Mouse (Mus musculus): Measurements from ENCODE around the gene Tesk2.

Tesk2 gene

GRCm38 (mm10) chr4:116719396-116719795 lies 1.4 kb upstream of the Tesk2 start:
- DNase-seq (ENCODE audit: low spot score), result peak; percentile 89

- DNase-seq (ENCODE audit: low spot score), result no peak
These were observed 415 bp downstream of the Tesk2 start for GRCm38 (mm10) chr4:116721098-116721628.

DNA sequence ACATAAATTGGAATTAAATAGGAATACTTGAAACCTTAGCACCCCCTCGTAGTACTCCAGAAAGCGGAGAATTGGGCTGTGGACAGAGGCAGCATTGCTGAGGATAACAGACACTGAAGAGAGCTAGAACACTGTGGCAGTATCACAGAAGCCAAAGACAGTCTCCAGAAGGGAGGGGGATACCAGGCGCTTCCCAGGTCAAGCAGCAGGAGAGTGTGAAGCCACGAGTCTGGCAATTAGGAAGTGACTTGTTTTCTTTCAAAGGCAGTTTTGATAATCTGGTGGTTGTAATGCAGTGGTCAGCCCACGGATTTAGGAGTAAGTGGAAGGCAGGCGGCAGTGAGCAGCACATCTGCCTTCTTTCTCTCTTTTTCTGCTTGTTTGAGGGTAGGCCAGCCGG lies 1.5 kb downstream of the Tesk2 start:
- no peak for DNase-seq (ENCODE audit: low spot score)

GRCm38 (mm10) chr4:116725444-116725843 lies 4.7 kb downstream of the Tesk2 start:
- DNase-seq (ENCODE audit: low spot score), result no peak

- DNase-seq (ENCODE audit: low spot score), result no peak
These were observed 6.7 kb downstream of the Tesk2 start for GRCm38 (mm10) chr4:116727401-116727800.

GRCm38 (mm10) chr4:116729532-116729931 lies 8.8 kb downstream of the Tesk2 start:
- DNase-seq (ENCODE audit: low spot score), result no peak

DNA sequence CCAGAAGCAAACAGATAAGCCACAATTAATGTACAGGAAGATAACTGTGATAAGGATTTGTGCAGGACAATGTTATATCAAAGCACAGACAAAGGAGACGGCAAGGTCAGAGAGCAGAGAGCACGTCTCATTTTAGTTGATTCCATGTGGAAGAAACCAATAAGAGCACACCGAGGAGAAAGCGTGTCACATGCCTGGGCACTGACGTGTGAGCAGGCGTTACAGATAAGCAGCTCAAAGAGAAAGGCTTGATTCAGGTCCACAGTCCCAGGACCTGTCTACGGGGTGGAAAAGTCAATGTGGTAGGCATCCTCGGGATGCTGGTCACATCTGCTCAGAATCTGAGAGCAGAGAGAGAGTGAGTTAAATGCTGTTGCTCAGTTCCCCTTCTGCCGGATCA lies 10.3 kb downstream of the Tesk2 start:
- no peak for DNase-seq (ENCODE audit: low spot score)

GRCm38 (mm10) chr4:116732355-116732754 lies 11.6 kb downstream of the Tesk2 start:
- DNase-seq (ENCODE audit: low spot score), result no peak

DNA sequence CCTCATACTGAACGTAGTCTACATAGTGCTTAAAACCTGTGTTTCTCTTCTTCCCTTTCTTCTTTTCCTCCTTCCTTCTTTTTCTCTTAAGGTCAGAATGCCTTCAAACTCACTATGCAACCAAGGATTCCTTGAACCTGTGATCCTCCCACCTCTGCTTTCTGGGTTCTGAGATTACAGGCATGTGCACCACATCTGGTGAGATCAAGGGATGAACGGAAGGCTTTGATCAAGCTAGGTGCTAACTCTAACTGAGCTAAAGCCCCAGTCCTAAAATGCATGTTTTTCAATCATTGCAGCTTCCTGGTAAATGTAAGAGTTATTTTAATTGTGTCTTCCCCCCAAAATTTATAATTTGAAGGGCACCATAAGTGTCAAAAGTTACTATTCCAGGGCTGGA lies 14.2 kb downstream of the Tesk2 start:
- DNase-seq (ENCODE audit: low spot score), result no peak

- no peak for DNase-seq (ENCODE audit: low spot score)
These were observed 18.4 kb downstream of the Tesk2 start for GRCm38 (mm10) chr4:116738972-116739751.

GRCm38 (mm10) chr4:116749750-116750149 lies 29.0 kb downstream of the Tesk2 start:
- DNase-seq (ENCODE audit: low spot score), result no peak

DNA sequence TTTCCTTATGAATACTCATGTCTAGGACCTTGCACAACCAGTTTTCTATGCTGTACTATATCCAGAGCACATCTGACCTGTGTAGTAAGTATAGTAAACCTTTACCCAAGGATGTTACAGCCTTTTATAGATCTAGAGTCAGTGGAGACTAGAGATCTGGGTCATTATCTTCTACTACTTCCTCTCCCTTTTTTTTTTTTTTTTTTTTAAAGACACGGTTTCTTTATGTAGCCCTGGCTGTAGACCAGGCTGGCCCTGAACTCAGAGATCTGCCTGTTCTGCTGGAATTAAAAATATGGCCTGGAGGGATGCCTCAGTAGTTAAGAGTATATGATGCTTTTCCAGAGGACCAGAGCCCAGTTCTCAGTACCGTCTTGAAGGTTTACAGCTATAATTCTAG lies 41.2 kb downstream of the Tesk2 start:
- DNase-seq (ENCODE audit: low spot score), result no peak

DNA sequence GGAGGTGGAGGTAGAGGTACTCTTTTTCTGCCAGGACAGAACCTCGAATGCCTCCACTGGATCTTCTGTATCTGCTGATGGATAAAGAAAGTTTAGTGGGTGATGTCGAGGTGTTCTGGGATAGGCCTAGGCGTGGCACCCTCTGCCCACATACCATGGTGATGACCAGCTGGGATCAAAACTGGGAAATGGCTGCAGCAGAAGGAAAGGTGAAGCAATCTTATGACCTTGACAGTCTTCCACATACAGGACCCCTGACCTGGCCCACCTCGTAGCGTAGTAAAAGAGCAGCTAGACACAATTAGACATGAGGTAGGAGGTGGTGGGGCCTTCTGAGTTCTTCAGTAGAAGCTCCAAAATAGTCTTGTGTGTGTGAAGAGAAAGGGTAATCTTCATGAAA lies 43.3 kb downstream of the Tesk2 start:
- DNase-seq (ENCODE audit: low spot score), result no peak

GRCm38 (mm10) chr4:116768510-116768909 lies 47.8 kb downstream of the Tesk2 start:
- no peak for DNase-seq (ENCODE audit: low spot score)

DNA sequence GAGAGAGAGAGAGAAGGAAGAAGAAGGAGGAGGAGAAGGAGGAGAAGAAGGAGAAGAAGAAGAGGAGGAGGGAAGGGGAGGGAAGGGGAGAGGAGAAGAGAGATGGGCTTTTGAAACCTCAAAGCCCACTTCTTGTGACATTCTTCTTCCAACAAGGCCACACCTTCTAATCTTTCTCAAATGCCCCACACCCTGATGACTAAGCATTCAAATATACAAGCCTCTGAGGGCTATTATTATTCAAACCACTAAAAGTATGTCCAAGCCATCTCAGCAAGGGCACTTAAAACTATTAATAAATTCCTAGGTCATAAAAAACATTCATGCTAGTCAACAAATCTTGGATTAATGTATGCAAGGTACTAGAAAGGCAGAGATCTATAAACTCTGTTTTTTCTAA lies 48.3 kb downstream of the Tesk2 start:
- DNase-seq (ENCODE audit: low spot score), result no peak

DNA sequence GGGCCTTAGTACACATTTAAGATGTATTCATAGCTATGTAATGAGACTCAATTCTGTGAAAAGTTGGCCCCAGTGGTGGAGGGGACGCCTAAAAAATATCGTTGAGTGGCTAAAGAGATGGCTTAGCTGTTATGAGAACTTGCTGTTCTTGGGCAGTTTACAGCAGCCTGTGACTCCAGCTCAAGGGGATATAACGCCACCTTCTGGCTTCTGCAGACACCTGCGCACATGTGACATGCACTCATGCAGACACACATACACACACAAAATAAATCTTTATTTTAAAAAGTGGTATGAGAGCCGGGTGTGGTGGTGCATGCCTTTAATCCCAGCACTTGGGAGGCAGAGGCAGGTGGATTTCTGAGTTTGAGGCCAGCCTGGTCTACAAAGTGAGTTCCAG lies 55.6 kb downstream of the Tesk2 start:
- no peak for DNase-seq (ENCODE audit: low spot score)

- DNase-seq (ENCODE audit: low spot score), result no peak
These were observed 56.3 kb downstream of the Tesk2 start for GRCm38 (mm10) chr4:116777079-116777478.

DNA sequence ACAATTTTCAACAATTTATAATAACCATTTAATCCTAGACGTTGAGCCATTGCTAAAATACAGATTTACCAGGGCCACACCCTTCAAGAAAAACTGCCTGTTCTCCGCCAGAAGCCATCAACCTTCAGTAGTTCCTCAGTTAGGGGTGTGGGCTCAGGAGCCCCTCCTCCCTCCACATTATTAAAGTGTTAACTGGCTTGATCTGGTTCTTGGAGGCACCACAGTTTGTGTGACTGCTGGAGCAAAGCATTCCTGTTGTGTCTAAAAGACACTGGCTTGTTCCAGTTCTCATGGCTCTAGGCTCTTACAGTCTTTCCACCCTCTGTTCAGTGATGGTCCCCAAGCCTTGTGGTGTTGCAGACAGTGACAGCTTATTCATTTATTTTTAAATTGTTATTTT lies 59.8 kb downstream of the Tesk2 start:
- no peak for DNase-seq (ENCODE audit: low spot score)

GRCm38 (mm10) chr4:116781366-116781765 lies 60.6 kb downstream of the Tesk2 start:
- DNase-seq (ENCODE audit: low spot score), result no peak

GRCm38 (mm10) chr4:116782171-116782570 lies 61.4 kb downstream of the Tesk2 start:
- DNase-seq (ENCODE audit: low spot score), result no peak

GRCm38 (mm10) chr4:116786587-116786986 lies 65.8 kb downstream of the Tesk2 start:
- no peak for DNase-seq (ENCODE audit: low spot score)

DNA sequence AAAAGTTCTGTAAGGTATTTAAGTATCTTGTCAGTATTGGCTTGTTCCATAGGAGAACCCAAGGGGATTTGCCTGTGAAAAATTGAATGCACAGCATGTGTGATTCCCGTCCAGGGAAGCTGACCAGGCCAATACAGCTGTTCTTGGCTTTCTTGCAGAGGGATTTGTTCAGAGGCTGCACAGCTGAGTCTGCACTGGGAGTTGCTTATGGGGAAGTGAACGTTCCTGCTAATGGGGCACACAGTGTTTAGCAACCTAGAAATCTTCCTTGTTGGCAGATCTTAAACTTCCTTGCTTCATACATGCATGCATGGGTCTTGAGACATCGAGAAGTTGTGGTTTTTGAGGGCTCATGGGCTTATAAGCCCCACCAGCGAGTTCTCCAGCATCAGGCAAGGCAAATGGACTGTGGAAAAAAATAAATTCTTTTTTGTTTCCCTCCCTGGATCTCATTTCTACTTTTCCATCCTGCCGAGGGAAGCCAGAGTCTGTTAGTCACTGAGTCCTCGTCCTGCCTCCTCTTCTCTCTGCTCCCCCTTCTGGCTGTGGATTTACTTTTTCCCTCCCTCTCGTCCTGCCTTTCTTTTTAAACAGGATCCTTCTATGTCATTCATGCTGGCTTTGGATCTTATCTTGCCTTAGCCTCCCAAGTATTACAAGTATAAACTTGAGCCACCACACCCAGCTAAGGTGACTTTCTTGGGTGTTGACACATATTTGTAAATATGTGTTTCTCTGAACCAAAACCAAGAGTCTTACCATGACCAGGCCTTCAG lies 67.4 kb downstream of the Tesk2 start:
- DNase-seq (ENCODE audit: low spot score), result peak; percentile 46

DNA sequence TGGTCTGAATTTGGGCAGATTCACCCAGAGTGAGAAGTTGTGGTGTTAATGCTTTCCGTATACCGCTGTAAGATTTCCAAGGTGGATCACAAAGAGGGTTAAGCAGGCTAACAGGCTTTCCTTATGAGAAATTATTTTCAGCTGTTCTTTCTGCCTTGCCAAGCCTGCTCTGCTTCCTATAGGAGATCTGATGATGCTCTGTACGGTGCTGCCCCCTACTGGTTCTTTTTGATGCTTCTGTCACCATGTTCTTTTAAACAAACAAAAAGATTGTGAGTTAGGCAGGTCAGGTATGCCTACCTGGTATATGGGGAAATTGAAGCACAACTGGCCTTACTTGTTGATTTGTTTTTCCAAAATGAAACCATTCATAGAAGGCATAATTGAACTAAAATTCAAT lies 68.2 kb downstream of the Tesk2 start:
- peak; percentile 89 for DNase-seq (ENCODE audit: low spot score)

Measured in adipocyte (in vitro differentiated cells).